Mouse (Mus musculus): ENCODE measurements around the gene Zfp819. TPM values are rescaled to one million over a fixed set of nuclear protein-coding genes. Genes with fewer than 3 reads are reported as not detected.

The Zfp819 gene
- 0.27 and 0.54 TPM in 2 replicates for polyA plus RNA-seq (2014; fragmentation: Nextera tagmentation; extraction: Ambion mirVana)

GRCm38 (mm10) chr7:43606896-43607742 lies at the start of gene Zfp819:
Gene Zfp819, plus strand, starts transcription at chr7:43607169.
- 13% methylated on average over 41 of the region's 41 CpGs for WGBS
- Histone ChIP-seq H3K4me3 (replicated peaks; ENCODE audit: low read depth, low read length) (peak within 1 kb of the TSS; percentile 40), H3K27ac (replicated peaks; ENCODE audit: low read depth, low read length) (no peak within 1 kb of the TSS), H3K4me2 (ENCODE audit: low read length) (peak within 1 kb of the TSS; percentile 79), H3K9me3 (ENCODE audit: control insufficient read depth, low read length) (no peaks in the 10 kb centered on the region), H3K9ac (replicated peaks; ENCODE audit: low read length) (peak within 1 kb of the TSS; percentile 44; the same call in 1 of the 2 replicates), H3K36me3 (ENCODE audit: control insufficient read depth, insufficient read depth, low read length) (no peaks in the 10 kb centered on the region), H3K27me3 (ENCODE audit: control insufficient read depth, insufficient read depth, low read length) (no peaks in the 10 kb centered on the region), H3K4me1 (ENCODE audit: control insufficient read depth, insufficient read depth, low read length) (peaks cover 12% of the 10 kb centered on the region)
- DNase-seq, result peak; percentile 85
- ATAC-seq (ENCODE audit: low FRiP score, low TSS enrichment), result peak; percentile 79

GRCm38 (mm10) chr7:43562006-43562633 lies 44.8 kb upstream of the Zfp819 start, which contains the start of gene Zfp658:
Gene Zfp658, plus strand, starts transcription at chr7:43562256.
- H3K27ac ChIP-seq (replicated peaks; ENCODE audit: low read depth, low read length), result peak within 1 kb of the TSS; percentile 89
- H3K4me3 ChIP-seq (replicated peaks; ENCODE audit: low read depth, low read length), result peak within 1 kb of the TSS; percentile 66
- peaks cover 26% of the 10 kb centered on the region for H3K36me3 ChIP-seq (ENCODE audit: control insufficient read depth, insufficient read depth, low read length)
- ATAC-seq (ENCODE audit: low FRiP score, low TSS enrichment), result peak; percentile 91
- peaks cover 15% of the 10 kb centered on the region for H3K4me1 ChIP-seq (ENCODE audit: control insufficient read depth, insufficient read depth, low read length)
- H3K27me3 ChIP-seq (ENCODE audit: control insufficient read depth, insufficient read depth, low read length), result no peaks in the 10 kb centered on the region
- under 1% methylated on average over 27 of the region's 27 CpGs for WGBS
- DNase-seq, result peak; percentile 97
- H3K4me2 ChIP-seq (ENCODE audit: low read length), result peak within 1 kb of the TSS; percentile 75
- H3K9me3 ChIP-seq (ENCODE audit: control insufficient read depth, low read length), result no peaks in the 10 kb centered on the region
- H3K9ac ChIP-seq (replicated peaks; ENCODE audit: low read length), result peak within 1 kb of the TSS; percentile 63

DNA sequence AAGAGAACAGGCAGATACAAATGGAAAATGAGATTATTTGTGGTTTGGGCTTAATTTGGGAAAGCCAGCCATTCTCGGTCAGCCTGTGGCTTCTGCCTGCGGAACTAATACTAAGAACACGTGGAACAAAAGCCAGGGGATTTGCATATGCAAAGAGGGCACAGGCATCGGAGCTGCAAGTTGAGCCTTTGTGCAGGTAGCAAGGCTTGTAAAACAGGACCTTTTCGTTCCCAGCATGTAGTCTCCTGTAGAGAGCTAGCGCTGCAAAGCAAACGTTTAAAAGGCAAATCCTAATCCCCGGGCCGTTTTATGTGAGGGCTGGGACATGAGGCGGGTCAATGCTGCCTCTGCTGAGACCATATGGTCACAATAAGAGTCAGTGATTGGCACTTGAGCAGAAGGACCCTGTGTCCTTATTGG lies 44.3 kb upstream of the Zfp819 start:
- H3K4me3 ChIP-seq (replicated peaks; ENCODE audit: low read depth, low read length), result peak overlapping the region; percentile 66
- 0% methylated on average over 10 of the region's 10 CpGs for WGBS
- peak; percentile 64 for DNase-seq

DNA sequence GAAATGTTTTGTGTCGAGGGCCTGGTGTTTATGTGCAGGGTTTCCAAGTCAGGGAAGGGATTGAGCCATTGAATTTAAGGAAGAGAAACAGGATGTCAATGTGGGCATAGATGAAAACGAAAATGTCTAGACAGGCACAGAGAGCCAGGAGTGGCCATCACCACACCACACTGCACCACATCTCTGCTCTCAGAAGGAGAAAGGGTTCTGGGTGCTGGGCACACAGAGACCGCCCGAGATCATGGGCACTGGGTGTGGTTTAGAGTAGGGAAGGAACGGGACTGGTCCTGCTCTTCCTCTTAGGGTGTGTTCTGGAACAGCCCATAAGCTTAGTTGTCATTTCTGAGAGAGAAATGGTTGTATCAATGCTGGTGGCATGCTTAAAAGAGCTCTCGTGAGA lies 43.7 kb upstream of the Zfp819 start:
- peaks cover 15% of the 10 kb centered on the region for H3K4me1 ChIP-seq (ENCODE audit: control insufficient read depth, insufficient read depth, low read length)
- H3K27ac ChIP-seq (replicated peaks; ENCODE audit: low read depth, low read length), result peak overlapping the region; percentile 89; the same call in 1 of the 2 replicates
- DNase-seq (no peak), ATAC-seq (ENCODE audit: low FRiP score, low TSS enrichment) (no peak)
- 51% methylated on average over 6 of the region's 6 CpGs for WGBS
- peak overlapping the region; percentile 66 for H3K4me3 ChIP-seq (replicated peaks; ENCODE audit: low read depth, low read length)
- H3K9me3 ChIP-seq (ENCODE audit: control insufficient read depth, low read length), result no peaks in the 10 kb centered on the region
- peaks cover 37% of the 10 kb centered on the region for H3K36me3 ChIP-seq (ENCODE audit: control insufficient read depth, insufficient read depth, low read length)
- peak overlapping the region; percentile 63 for H3K9ac ChIP-seq (replicated peaks; ENCODE audit: low read length)
- no peaks in the 10 kb centered on the region for H3K27me3 ChIP-seq (ENCODE audit: control insufficient read depth, insufficient read depth, low read length)
- H3K4me2 ChIP-seq (ENCODE audit: low read length), result peak overlapping the region; percentile 75

More for the DNA sequence above, 44.3 kb upstream of the Zfp819 start:
- Histone ChIP-seq H3K9me3 (ENCODE audit: control insufficient read depth, low read length) (no peaks in the 10 kb centered on the region), H3K4me2 (ENCODE audit: low read length) (peak overlapping the region; percentile 75), H3K4me1 (ENCODE audit: control insufficient read depth, insufficient read depth, low read length) (peaks cover 15% of the 10 kb centered on the region), H3K9ac (replicated peaks; ENCODE audit: low read length) (peak overlapping the region; percentile 63), H3K27ac (replicated peaks; ENCODE audit: low read depth, low read length) (peak overlapping the region; percentile 89), H3K27me3 (ENCODE audit: control insufficient read depth, insufficient read depth, low read length) (no peaks in the 10 kb centered on the region), H3K36me3 (ENCODE audit: control insufficient read depth, insufficient read depth, low read length) (peaks cover 31% of the 10 kb centered on the region)
- ATAC-seq (ENCODE audit: low FRiP score, low TSS enrichment), result peak; percentile 24; the same call in 1 of the 2 replicates

DNA sequence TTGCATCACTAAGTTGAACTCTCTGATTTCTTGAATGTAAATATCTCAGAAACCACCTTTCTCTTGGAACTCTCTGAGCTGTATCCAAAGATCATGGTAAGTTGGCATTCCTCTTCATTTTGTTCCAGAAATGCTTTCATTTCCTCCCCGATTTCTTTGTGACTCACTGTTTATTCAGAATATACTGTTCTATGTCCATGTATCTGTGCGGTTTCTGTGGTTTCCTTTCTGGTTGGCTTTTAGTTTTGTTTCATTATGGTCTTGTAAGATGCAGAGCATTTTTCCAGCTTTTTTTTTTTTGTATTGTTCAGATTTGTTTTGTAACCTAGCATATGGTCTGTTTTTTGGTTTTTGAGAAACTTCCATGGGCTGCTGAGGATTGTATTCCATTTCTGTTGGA lies 35.8 kb upstream of the Zfp819 start:
- Histone ChIP-seq H3K36me3 (ENCODE audit: control insufficient read depth, insufficient read depth, low read length) (peaks cover 91% of the 10 kb centered on the region), H3K4me2 (ENCODE audit: low read length) (no peak overlapping the region), H3K9me3 (ENCODE audit: control insufficient read depth, low read length) (no peaks in the 10 kb centered on the region), H3K9ac (replicated peaks; ENCODE audit: low read length) (no peak overlapping the region), H3K27ac (replicated peaks; ENCODE audit: low read depth, low read length) (no peak overlapping the region), H3K4me1 (ENCODE audit: control insufficient read depth, insufficient read depth, low read length) (no peaks in the 10 kb centered on the region), H3K4me3 (replicated peaks; ENCODE audit: low read depth, low read length) (no peak overlapping the region), H3K27me3 (ENCODE audit: control insufficient read depth, insufficient read depth, low read length) (no peaks in the 10 kb centered on the region)
- ATAC-seq (ENCODE audit: low FRiP score, low TSS enrichment) (no peak), DNase-seq (no peak)
- WGBS, result 99% methylated on average over 2 of the region's 2 CpGs

DNA sequence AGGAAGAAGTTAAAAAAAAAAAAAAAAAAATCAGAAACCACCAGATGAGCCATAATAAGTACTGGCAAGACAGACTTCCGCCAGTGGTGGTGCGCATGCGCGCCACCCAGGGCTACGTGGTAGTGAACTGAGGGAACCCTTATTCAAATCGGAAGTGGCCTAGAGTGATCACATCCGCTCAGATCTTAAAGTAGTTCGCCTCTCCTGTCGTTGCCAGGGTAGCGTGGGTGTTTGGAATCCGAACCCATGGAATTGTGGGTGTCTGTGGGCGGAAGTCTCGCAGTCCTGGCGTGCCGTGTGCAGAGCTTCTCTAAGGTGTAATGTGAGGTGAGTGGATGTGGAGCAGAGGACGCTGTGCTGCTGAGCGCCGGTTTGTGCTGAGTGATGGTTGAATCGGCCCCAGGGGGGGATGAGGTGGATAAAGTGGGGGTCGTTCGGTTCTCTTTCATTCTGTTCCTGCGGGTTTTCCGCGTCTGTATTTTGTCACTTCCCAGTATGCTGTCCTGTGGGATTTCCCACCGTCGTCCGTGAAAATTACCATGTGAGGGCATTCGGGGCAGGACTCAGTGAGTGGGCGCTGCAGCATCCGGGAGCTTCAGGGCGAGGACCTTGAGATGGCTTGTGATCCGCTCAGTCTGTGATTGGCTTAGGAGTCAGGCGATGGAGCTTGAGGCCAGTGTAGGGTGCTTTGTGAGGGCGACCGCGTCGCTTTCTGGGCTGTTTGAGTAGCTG lies 27.4 kb upstream of the Zfp819 start, which contains the start of gene Zfp719:
Zfp719 (plus strand) TSS at position 171 of the 732 bp plus-strand sequence.
- Histone ChIP-seq H3K36me3 (ENCODE audit: control insufficient read depth, insufficient read depth, low read length) (peaks cover 21% of the 10 kb centered on the region), H3K9me3 (ENCODE audit: control insufficient read depth, low read length) (no peaks in the 10 kb centered on the region), H3K27ac (replicated peaks; ENCODE audit: low read depth, low read length) (peak within 1 kb of the TSS; percentile 88), H3K27me3 (ENCODE audit: control insufficient read depth, insufficient read depth, low read length) (no peaks in the 10 kb centered on the region), H3K9ac (replicated peaks; ENCODE audit: low read length) (peak within 1 kb of the TSS; percentile 80), H3K4me1 (ENCODE audit: control insufficient read depth, insufficient read depth, low read length) (peaks cover 21% of the 10 kb centered on the region), H3K4me2 (ENCODE audit: low read length) (peak within 1 kb of the TSS; percentile 82), H3K4me3 (replicated peaks; ENCODE audit: low read depth, low read length) (peak within 1 kb of the TSS; percentile 55)
- ATAC-seq (ENCODE audit: low FRiP score, low TSS enrichment) (peak; percentile 96), DNase-seq (peak; percentile 97)
- under 1% methylated on average over 37 of the region's 37 CpGs for WGBS

DNA sequence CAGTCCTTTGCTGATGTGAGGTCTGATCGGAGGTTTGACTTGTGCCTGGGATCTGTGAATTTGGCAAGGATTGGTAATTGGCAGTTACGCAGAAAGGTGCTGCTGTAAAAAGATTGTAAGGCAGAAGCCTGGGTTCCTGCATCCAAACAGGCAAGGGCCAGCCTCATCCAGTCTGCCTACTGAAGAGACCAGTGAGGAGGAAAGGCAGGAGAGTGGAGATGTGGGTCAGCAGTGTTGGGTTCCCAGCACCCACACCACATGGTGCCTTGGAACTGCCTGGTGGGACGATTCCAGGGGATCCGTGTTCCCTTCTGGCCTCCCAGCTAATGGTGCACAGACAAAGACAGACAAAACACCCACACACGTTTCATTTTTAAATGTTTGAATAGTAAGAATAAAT lies 26.4 kb upstream of the Zfp819 start:
- WGBS, result 67% methylated on average over 5 of the region's 5 CpGs
- Histone ChIP-seq H3K4me2 (ENCODE audit: low read length) (peak overlapping the region; percentile 82), H3K9me3 (ENCODE audit: control insufficient read depth, low read length) (no peaks in the 10 kb centered on the region), H3K4me1 (ENCODE audit: control insufficient read depth, insufficient read depth, low read length) (peaks cover 21% of the 10 kb centered on the region), H3K27me3 (ENCODE audit: control insufficient read depth, insufficient read depth, low read length) (no peaks in the 10 kb centered on the region), H3K9ac (replicated peaks; ENCODE audit: low read length) (peak overlapping the region; percentile 80), H3K27ac (replicated peaks; ENCODE audit: low read depth, low read length) (peak overlapping the region; percentile 88; the same call in 1 of the 2 replicates), H3K36me3 (ENCODE audit: control insufficient read depth, insufficient read depth, low read length) (peaks cover 21% of the 10 kb centered on the region), H3K4me3 (replicated peaks; ENCODE audit: low read depth, low read length) (peak overlapping the region; percentile 55)
- no peak for ATAC-seq (ENCODE audit: low FRiP score, low TSS enrichment)
- DNase-seq, result no peak

GRCm38 (mm10) chr7:43584790-43585189 lies 22.2 kb upstream of the Zfp819 start:
- Histone ChIP-seq H3K4me3 (replicated peaks; ENCODE audit: low read depth, low read length) (no peak overlapping the region), H3K27me3 (ENCODE audit: control insufficient read depth, insufficient read depth, low read length) (no peaks in the 10 kb centered on the region), H3K9me3 (ENCODE audit: control insufficient read depth, low read length) (no peaks in the 10 kb centered on the region), H3K27ac (replicated peaks; ENCODE audit: low read depth, low read length) (no peak overlapping the region), H3K4me1 (ENCODE audit: control insufficient read depth, insufficient read depth, low read length) (peaks cover 21% of the 10 kb centered on the region), H3K4me2 (ENCODE audit: low read length) (no peak overlapping the region), H3K36me3 (ENCODE audit: control insufficient read depth, insufficient read depth, low read length) (peaks cover 59% of the 10 kb centered on the region), H3K9ac (replicated peaks; ENCODE audit: low read length) (no peak overlapping the region)
- ATAC-seq (ENCODE audit: low FRiP score, low TSS enrichment) (no peak), DNase-seq (no peak)
- 92% methylated on average over 5 of the region's 5 CpGs for WGBS

All from midbrain, embryonic 14.5 days (tissue).